Mouse (Mus musculus): Measurements from ENCODE around the gene Acsl4.

DNA sequence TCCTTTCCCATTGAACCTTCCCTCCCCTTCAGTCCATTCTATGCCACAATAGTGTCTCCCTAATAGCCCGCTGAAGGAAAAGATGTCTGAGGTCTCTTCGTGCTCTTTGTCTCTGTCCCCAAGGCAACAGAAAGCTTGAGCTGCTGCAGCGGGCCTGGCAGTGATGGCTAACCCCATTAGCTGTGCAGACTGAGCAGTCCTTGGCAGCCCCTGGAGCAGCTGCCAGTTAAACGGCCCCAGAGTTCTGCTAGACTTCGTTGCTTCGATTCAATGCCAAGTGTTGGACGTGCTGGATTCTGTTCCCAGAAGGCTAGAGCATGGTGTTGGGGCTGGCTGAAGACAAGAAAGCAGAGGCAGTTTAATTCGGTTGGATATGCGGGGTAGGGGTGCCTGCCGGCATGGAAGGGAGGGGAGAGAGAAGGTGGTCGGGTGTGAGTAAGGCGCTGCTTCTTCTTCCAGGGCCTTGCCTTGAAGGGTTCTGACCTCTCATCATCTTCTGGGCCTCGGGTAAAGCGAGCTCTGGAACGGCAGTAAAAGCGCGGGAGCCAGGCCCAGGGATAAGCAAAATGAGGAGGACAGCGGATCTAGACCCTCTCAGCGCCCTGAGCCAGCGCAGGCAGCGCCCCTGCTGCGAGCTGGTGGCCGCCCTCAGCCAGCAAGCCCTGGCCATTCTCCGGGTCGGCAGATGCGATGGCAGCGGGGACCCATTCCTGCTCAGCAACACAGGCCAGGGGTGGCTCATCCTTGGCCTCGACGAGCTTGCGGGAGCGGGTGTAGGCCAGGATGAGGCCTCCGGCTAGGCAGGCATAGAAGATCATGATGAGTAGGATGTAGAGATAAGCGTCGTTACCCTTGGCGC, 85.1 kb downstream of the Acsl4 start:
- TF ChIP-seq BHLHE40 (IDR thresholded peaks at IDR 0.05; ENCODE audit: low read depth, low read length) (no peak), ZKSCAN1 (IDR thresholded peaks at IDR 0.05; ENCODE audit: borderline replicate concordance, low read depth, low read length) (no peak), CTCF (conservative IDR thresholded peaks at IDR 0.05 in 1 of 2, IDR thresholded peaks at IDR 0.05 in 1 of 2; ENCODE audit: low read depth in 2 of 2, low read length in 2 of 2) (no peak), MAZ (IDR thresholded peaks at IDR 0.05; ENCODE audit: low read depth, low read length) (no peak), USF1 (IDR thresholded peaks at IDR 0.05; ENCODE audit: low read depth, low read length) (no peak), POLR2A (IDR thresholded peaks at IDR 0.05; ENCODE audit: low read depth, low read length) (no peak), EP300 (IDR thresholded peaks at IDR 0.05; ENCODE audit: low read length) (no peak), SIN3A (IDR thresholded peaks at IDR 0.05; ENCODE audit: low read length) (no peak), ELF1 (IDR thresholded peaks at IDR 0.05; ENCODE audit: low read depth, low read length) (no peak), GABPA (IDR thresholded peaks at IDR 0.05; ENCODE audit: insufficient replicate concordance, low read depth, low read length) (no peak)

Data from CH12.LX (cell line).